Mouse (Mus musculus): ENCODE measurements around the gene Npff. TPM values are rescaled to one million over a fixed set of nuclear protein-coding genes. Genes with fewer than 3 reads are reported as not detected.

Npff gene
- polyA plus RNA-seq (2016; fragmentation: Nextera tagmentation; extraction: Ambion mirVana), result 2.2 and 2.8 TPM in 2 replicates

DNA sequence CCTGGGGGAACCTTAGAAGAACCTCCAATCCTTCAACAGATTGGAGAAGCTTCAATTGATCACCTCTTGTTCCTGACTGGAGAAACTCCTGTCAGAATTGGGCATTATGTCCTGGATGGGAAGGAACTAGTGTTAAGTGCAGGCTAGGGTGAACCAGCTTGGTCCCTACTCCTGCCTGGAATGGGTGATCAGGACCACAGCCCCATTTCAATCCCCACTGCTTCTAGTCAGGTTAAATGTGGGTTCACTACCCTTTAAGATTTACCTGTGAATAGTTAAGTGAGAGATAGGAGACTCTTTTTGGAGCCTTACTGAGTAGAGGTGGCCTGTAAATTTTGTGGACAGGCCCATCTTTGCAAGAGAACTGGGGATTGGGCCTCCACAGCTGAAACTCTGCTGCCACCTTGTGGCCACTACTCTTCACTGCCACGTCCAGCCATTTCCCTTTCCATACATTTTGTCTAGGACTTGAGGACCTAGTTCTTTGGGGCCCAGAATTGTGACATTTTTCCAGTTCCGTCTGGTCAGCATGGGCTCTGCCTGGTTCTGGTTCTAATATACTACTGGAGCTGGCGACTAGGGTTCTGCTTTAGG lies at the start of gene Npff:
TSS of gene Npff (minus strand) at position 51 of the 594 bp plus-strand sequence.
- ATAC-seq (ENCODE audit: insufficient number of reproducible peaks, low FRiP score), result no peak
- peaks cover 12% of the 10 kb centered on the region for H3K4me1 ChIP-seq (replicated peaks)
- H3K27me3 ChIP-seq (replicated peaks), result no peaks in the 10 kb centered on the region
- no peak within 1 kb of the TSS for H3K4me2 ChIP-seq
- 6% methylated on average over 3 of the region's 3 CpGs for WGBS
- H3K36me3 ChIP-seq, result peaks cover 75% of the 10 kb centered on the region
- no peaks in the 10 kb centered on the region for H3K9me3 ChIP-seq (replicated peaks)
- no peak within 1 kb of the TSS for H3K4me3 ChIP-seq
- H3K27ac ChIP-seq (ENCODE audit: poor library complexity, severe bottlenecking), result no peak within 1 kb of the TSS
- H3K9ac ChIP-seq, result 0 out of 2 replicates have a peak within 1 kb of the TSS, but pooled peaks have one; percentile 6

DNA sequence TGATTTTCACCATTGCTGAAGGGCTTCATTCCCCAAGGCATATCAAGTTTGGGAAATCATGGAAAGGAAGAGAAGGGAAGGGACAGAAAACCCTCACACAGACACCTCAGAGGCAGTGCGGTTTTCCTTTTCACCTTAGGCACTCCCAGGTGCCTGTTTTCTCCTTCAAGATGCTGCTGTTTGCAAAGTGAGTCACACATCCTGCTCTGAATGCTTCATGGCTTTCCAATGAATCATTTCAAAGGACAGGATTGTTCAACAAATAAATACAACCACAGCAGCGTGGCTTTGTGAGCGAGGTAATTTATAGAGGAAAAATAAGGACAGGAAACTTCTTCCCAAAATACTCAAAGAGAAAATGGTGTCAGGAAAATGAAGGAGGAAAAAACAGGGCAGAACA lies 47.3 kb upstream of the Npff start:
- Histone ChIP-seq H3K4me2 (no peak overlapping the region), H3K36me3 (peaks cover 5% of the 10 kb centered on the region), H3K4me3 (no peak overlapping the region), H3K4me1 (replicated peaks) (no peaks in the 10 kb centered on the region), H3K9ac (no peak overlapping the region), H3K9me3 (replicated peaks) (no peaks in the 10 kb centered on the region), H3K27ac (ENCODE audit: poor library complexity, severe bottlenecking) (no peak overlapping the region), H3K27me3 (replicated peaks) (no peaks in the 10 kb centered on the region)
- 71% methylated on average over 3 of the region's 3 CpGs for WGBS
- ATAC-seq (ENCODE audit: insufficient number of reproducible peaks, low FRiP score), result no peak

DNA sequence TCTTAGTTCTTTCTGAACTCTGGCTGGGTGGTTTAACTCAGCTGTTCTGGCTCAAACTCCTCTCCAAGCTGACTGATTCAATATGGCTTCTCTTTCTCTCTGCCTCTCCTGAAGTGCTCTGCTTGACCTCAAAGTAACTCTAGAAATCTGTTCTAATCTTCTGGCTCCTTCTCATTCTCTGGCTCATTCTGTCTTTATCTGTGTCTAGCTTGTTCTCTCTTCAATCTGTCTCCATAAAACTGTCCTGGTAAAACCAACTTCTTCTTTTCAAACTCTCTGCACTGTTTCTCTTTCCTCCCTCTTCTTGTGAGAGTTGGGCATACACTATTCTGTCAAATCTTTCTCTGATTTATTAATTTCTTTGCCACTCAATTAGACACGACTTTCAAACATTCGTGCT lies 43.1 kb upstream of the Npff start:
- WGBS, result 89% methylated on average over 2 of the region's 2 CpGs
- H3K4me1 ChIP-seq (replicated peaks), result no peaks in the 10 kb centered on the region
- H3K9ac ChIP-seq, result no peak overlapping the region
- no peak overlapping the region for H3K4me3 ChIP-seq
- H3K27me3 ChIP-seq (replicated peaks), result no peaks in the 10 kb centered on the region
- no peak overlapping the region for H3K4me2 ChIP-seq
- no peaks in the 10 kb centered on the region for H3K9me3 ChIP-seq (replicated peaks)
- H3K36me3 ChIP-seq, result peaks cover 14% of the 10 kb centered on the region
- H3K27ac ChIP-seq (ENCODE audit: poor library complexity, severe bottlenecking), result no peak overlapping the region
- no peak for ATAC-seq (ENCODE audit: insufficient number of reproducible peaks, low FRiP score)

DNA sequence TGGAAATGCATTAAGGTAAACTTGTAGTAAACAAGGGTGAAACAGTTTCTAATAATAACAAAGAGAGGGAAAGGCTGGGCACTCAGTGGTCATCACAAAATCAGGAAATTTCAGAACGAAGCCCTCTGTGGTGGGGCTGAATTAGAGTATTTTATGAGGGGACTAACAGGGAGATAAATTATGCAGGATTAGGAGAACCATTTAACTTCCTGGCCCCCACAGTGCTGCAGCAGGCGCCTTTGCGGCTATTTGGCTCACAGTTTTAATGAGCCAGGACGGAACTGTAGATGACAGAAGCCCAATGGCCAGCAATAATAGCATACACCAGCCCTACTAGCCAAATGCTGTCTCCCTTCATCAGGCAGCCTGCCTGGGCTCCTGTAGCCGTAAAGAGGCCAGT lies 38.9 kb upstream of the Npff start:
- no peak for ATAC-seq (ENCODE audit: insufficient number of reproducible peaks, low FRiP score)
- no peaks in the 10 kb centered on the region for H3K27me3 ChIP-seq (replicated peaks)
- H3K4me2 ChIP-seq, result no peak overlapping the region
- H3K4me3 ChIP-seq, result no peak overlapping the region
- H3K27ac ChIP-seq (ENCODE audit: poor library complexity, severe bottlenecking), result no peak overlapping the region
- H3K4me1 ChIP-seq (replicated peaks), result no peaks in the 10 kb centered on the region
- peaks cover 26% of the 10 kb centered on the region for H3K36me3 ChIP-seq
- WGBS, result 94% methylated on average over 5 of the region's 5 CpGs
- no peaks in the 10 kb centered on the region for H3K9me3 ChIP-seq (replicated peaks)
- no peak overlapping the region for H3K9ac ChIP-seq

DNA sequence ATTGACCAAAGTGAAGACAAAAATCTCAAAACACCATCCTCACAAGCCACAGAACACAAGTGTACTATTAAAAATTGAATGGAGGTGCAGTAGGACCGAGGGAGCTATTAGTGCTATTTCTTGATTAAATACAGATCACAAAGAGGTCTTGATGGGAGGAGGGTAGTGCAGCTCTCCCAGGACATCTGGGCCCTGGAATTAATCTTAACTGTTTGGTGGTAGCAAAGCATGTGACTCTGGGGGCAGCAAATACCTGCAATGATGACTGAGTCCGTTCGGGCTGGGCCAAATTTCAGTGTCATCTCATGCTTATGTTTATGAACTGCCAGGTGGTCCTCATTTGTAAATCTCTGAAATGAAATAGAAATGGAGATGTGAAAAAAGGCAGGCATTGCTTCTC lies 38.3 kb upstream of the Npff start:
- H3K27me3 ChIP-seq (replicated peaks), result no peaks in the 10 kb centered on the region
- no peaks in the 10 kb centered on the region for H3K4me1 ChIP-seq (replicated peaks)
- H3K4me3 ChIP-seq, result no peak overlapping the region
- 88% methylated on average over 3 of the region's 3 CpGs for WGBS
- H3K9ac ChIP-seq, result no peak overlapping the region
- H3K36me3 ChIP-seq, result peaks cover 26% of the 10 kb centered on the region
- no peaks in the 10 kb centered on the region for H3K9me3 ChIP-seq (replicated peaks)
- no peak overlapping the region for H3K4me2 ChIP-seq
- H3K27ac ChIP-seq (ENCODE audit: poor library complexity, severe bottlenecking), result no peak overlapping the region
- ATAC-seq (ENCODE audit: insufficient number of reproducible peaks, low FRiP score), result no peak

DNA sequence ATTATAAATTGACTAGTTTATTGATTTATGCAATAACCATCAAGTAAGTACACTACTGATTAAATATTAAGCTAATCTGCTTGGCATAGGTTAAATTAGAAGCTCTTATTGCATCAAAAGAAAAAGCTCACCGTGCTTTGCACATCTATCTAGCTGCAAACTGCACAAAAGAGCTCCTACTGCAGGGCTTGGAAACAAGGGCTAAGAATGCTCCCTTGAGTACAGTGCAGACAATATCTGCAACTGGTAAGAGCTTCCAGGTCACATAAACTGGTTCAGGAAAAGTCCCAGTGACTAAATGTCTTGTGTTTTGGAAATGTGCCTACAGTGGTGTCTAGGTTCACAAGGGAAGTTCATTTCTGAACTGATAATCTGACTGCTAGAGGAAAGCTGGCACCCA lies 37.7 kb upstream of the Npff start:
- H3K9ac ChIP-seq, result no peak overlapping the region

DNA sequence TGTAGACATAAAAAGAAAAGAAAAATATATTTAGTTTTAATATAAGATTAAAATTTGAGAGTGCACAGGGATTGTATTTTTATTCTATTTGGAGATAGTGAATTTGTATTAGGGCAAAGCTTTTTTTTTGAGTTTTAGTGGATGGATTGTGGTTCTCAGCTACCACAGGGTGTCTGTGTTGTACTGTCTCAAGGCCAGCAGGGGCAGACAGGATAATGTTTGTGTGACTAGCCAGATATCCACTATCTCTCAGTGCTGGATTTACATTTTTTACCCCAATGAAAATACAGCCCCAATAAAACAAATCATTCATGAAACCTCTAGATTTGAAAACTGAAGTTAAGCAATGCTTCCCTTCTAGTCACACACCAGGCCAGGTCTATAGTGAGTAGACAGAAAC lies 32.8 kb upstream of the Npff start:
- no peaks in the 10 kb centered on the region for H3K4me1 ChIP-seq (replicated peaks)
- H3K36me3 ChIP-seq, result peaks cover 56% of the 10 kb centered on the region
- no peak for ATAC-seq (ENCODE audit: insufficient number of reproducible peaks, low FRiP score)
- no peak overlapping the region for H3K4me2 ChIP-seq
- H3K27me3 ChIP-seq (replicated peaks), result no peaks in the 10 kb centered on the region
- no peaks in the 10 kb centered on the region for H3K9me3 ChIP-seq (replicated peaks)
- no peak overlapping the region for H3K9ac ChIP-seq
- H3K27ac ChIP-seq (ENCODE audit: poor library complexity, severe bottlenecking), result no peak overlapping the region
- no peak overlapping the region for H3K4me3 ChIP-seq

More for the DNA sequence above, 37.7 kb upstream of the Npff start:
- H3K36me3 ChIP-seq, result peaks cover 26% of the 10 kb centered on the region
- H3K27ac ChIP-seq (ENCODE audit: poor library complexity, severe bottlenecking), result no peak overlapping the region
- H3K27me3 ChIP-seq (replicated peaks), result no peaks in the 10 kb centered on the region
- no peak overlapping the region for H3K4me3 ChIP-seq
- H3K4me1 ChIP-seq (replicated peaks), result no peaks in the 10 kb centered on the region
- no peak overlapping the region for H3K4me2 ChIP-seq
- WGBS, result 92% methylated on average over 1 of the region's 1 CpGs
- no peaks in the 10 kb centered on the region for H3K9me3 ChIP-seq (replicated peaks)
- ATAC-seq (ENCODE audit: insufficient number of reproducible peaks, low FRiP score), result no peak

DNA sequence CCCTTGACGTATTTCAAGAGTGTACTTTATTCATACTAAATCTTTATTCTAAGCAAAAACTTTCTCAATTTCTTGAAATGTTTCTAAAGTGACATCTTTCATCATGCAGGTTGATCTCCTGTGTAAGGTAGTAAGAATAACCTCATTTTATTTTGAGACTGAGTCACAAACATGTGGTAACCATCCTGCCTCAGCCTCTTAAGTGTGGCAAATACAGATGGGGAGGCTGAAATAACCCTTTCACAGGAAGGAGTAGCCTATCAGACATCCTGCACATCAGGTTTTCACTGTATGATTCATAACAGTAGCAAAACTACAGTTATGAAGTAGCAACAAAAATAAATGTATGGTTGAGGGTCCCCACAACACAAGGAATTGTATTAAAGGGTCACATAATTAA lies 30.8 kb upstream of the Npff start:
- Histone ChIP-seq H3K4me1 (replicated peaks) (no peaks in the 10 kb centered on the region), H3K9ac (no peak overlapping the region), H3K27me3 (replicated peaks) (no peaks in the 10 kb centered on the region), H3K36me3 (peaks cover 63% of the 10 kb centered on the region), H3K9me3 (replicated peaks) (no peaks in the 10 kb centered on the region), H3K4me2 (no peak overlapping the region), H3K27ac (ENCODE audit: poor library complexity, severe bottlenecking) (no peak overlapping the region), H3K4me3 (no peak overlapping the region)
- no peak for ATAC-seq (ENCODE audit: insufficient number of reproducible peaks, low FRiP score)
- WGBS, result 94% methylated on average over 1 of the region's 1 CpGs

DNA sequence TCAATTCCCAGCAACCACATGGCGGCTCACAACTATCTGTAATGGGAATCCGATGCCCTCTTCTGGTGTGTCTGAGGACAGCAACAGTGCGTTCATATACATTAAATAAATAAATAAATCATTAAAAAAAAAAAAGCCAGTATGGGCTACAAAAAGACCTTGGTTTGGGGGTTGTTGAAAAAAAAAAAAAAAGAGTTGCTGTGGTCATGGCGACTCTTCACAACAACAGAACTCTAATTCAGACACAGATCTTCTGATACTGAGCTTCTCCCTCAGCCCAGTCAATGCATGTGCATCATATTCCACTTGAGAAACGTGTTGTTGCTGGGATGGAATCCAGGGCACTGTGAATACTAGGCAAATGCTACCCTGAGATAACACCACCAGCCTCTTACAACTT lies 27.9 kb upstream of the Npff start:
- Histone ChIP-seq H3K4me1 (replicated peaks) (no peaks in the 10 kb centered on the region), H3K9ac (no peak overlapping the region), H3K36me3 (peaks cover 77% of the 10 kb centered on the region), H3K27me3 (replicated peaks) (no peaks in the 10 kb centered on the region), H3K9me3 (replicated peaks) (no peaks in the 10 kb centered on the region), H3K4me2 (no peak overlapping the region), H3K27ac (ENCODE audit: poor library complexity, severe bottlenecking) (no peak overlapping the region), H3K4me3 (no peak overlapping the region)
- no peak for ATAC-seq (ENCODE audit: insufficient number of reproducible peaks, low FRiP score)
- WGBS, result 92% methylated on average over 5 of the region's 5 CpGs

DNA sequence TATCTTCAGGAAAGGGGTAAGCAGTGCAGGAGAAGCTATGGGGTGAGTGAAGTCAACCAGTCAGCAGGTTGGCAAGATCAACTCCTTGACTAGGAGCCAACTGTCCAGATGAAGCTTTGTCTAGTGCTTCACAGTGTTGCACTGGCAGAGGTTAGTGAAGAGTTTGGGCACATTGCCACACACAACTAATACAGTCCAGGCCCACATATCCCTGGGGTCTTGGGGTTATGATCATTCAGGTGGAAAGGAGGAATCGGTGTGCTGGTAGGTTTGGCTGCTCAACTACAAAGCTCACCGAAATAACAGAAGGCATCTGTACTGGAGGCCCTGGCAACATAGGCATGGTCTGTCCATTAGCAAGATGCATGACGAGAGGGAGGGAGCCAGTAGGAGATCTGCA lies 22.7 kb upstream of the Npff start:
- H3K4me3 ChIP-seq, result no peak overlapping the region
- H3K27me3 ChIP-seq (replicated peaks), result no peaks in the 10 kb centered on the region
- ATAC-seq (ENCODE audit: insufficient number of reproducible peaks, low FRiP score), result no peak
- H3K9me3 ChIP-seq (replicated peaks), result no peaks in the 10 kb centered on the region
- no peak overlapping the region for H3K27ac ChIP-seq (ENCODE audit: poor library complexity, severe bottlenecking)
- H3K4me2 ChIP-seq, result no peak overlapping the region
- 95% methylated on average over 3 of the region's 3 CpGs for WGBS
- H3K4me1 ChIP-seq (replicated peaks), result peaks cover 9% of the 10 kb centered on the region; the same call in 1 of the 2 replicates
- peaks cover 78% of the 10 kb centered on the region for H3K36me3 ChIP-seq
- H3K9ac ChIP-seq, result no peak overlapping the region

DNA sequence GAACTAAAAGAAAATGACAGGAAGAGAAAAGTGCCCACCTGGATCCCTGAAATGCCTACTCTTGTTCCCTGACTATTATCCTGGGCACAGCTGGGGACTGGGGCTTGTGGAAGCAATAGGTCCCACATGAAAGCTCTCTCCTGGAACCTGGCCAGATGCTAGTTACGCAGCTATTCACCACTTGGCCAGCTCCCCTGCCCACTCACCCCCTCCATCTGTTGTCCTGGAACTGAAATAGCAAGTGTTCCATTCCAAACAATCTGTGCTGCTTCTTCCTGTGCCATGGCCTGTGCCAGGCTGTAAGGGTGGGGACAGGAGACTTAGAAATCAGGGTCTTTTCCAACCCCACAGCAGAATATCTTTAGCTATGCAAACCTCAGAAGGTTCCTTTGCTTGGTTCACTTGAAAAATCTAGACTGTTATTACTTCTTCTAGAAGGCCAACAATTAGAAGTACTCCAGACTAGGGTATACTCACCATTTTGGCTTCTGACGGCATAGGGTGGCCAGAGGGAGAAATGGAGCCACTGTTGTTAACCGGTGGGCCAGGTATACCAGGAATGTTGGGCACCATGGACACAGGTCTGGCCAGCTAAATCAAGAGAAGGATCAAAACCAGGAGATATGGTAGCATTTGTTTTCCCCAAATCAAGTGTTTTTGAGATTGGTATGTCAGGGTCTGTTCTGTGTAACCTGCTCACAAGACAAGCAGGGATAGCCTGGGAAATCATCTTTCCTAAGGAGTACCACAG lies 22.1 kb upstream of the Npff start:
- 65% methylated on average over 3 of the region's 3 CpGs for WGBS
- no peak for ATAC-seq (ENCODE audit: insufficient number of reproducible peaks, low FRiP score)
- Histone ChIP-seq H3K36me3 (peaks cover 78% of the 10 kb centered on the region), H3K27ac (ENCODE audit: poor library complexity, severe bottlenecking) (no peak overlapping the region), H3K4me1 (replicated peaks) (peaks cover 9% of the 10 kb centered on the region; the same call in 1 of the 2 replicates), H3K9me3 (replicated peaks) (no peaks in the 10 kb centered on the region), H3K4me2 (no peak overlapping the region), H3K4me3 (no peak overlapping the region), H3K9ac (no peak overlapping the region), H3K27me3 (replicated peaks) (no peaks in the 10 kb centered on the region)

Data from heart, embryonic 12.5 days (tissue).